Mouse (Mus musculus): ENCODE measurements around the gene Pla2g3. TPM values are rescaled to one million over a fixed set of nuclear protein-coding genes. Genes with fewer than 3 reads are reported as not detected.

Gene Pla2g3
- total RNA-seq, 2 experiments from 2014 or later: 0.28 TPM; not detected in 1

DNA sequence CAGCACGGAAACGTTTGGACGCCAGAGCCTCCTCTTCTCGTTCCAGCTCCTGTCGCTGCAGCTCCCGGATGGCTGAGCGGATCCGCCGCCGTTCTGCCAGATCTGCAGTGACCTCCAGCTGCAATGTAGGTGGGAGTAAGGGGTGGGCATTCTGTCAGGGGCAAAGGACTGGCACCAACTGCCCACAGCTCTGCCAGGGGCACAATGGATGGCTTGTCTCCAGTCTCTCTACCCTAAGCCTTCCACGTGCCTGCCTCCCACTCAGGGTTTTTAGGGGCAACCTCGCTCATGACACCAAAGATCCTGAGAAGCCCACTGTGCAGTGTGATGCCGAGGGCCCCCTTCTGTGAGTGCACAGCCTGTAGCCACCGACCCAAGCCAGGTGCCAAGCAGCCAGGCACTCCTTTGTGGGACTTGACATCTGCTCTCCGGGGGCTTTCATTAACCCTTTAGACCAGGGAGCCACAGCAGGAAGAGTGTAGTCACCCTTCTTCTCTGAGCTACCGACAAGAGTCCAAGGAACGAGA is 45.4 kb downstream of the Pla2g3 start:
- no peak for ATAC-seq (replicated peaks; ENCODE audit: low FRiP score, low TSS enrichment, poor library complexity, severe bottlenecking)

DNA sequence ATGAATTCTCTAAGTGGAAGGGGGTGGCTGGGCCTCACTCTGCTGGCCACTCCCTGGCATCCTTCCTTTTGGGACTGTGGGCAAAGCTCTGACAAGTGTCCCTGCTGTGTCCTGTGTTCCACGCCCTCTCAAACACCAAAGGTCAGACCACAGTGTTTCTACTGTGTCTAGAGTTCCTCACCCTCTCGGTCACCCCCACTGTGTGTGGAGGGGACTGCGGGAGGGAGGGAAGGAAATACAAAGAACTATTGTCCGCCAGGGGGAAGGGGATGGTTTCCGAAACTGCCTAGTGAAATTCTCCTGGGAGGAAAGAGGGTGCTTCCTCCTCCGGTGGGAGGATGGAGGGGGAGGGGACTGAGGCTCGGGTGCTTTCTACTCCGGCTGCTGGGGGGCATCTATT is 46.9 kb downstream of the Pla2g3 start:
- peak; percentile 4; the same call in 1 of the 2 replicates for ATAC-seq (replicated peaks; ENCODE audit: low FRiP score, low TSS enrichment, poor library complexity, severe bottlenecking)

DNA sequence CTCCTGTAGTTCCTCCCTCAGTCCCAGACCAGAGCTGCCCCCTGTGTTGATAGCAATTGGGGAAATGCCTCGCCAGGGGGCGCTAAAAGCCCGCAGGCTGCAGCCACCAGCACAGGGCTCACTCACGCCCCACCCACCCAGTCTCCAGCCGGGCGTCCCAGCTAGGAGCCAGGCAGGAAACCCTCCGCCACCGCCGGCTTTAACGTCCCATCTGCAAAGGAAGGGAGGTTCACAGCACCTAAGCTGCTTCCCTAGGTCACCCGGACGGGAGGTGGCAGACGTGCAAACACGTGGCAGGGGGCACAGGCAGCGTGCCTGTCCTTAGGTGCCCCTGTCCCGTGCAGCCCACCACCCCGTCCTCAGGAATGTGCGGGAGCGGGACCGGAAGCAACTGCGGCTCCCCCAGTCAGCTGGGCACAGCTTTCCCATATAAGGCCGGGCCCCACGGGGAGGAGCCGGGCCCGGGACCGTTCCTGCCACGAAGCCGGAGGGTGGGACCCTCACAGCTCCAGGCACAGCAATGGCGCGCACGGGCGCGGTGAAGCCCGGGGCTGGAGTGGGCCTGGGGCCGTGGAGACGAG is 47.4 kb downstream of the Pla2g3 start:
- peak; percentile 72 for ATAC-seq (replicated peaks; ENCODE audit: low FRiP score, low TSS enrichment, poor library complexity, severe bottlenecking)

DNA sequence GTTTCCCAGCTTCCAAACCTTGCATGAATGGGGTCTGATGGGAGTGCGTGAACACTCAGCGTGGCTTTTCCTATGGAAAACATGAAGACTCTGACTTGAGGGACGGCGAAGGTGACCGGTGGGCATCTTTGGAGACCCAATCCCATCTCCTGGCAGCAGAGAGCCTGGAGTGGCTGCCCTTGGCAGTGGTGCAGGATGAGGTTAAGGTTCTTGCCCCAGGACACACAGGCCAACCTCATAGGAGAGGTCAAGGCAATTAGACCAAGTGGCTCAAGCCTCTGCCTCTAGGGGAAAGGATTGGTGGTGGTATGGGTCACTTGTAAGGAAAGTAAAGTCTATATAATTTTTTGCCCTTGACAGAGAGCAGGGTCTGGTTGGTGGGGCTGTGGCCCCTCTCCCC is 48.0 kb downstream of the Pla2g3 start:
- no peak for ATAC-seq (replicated peaks; ENCODE audit: low FRiP score, low TSS enrichment, poor library complexity, severe bottlenecking)

DNA sequence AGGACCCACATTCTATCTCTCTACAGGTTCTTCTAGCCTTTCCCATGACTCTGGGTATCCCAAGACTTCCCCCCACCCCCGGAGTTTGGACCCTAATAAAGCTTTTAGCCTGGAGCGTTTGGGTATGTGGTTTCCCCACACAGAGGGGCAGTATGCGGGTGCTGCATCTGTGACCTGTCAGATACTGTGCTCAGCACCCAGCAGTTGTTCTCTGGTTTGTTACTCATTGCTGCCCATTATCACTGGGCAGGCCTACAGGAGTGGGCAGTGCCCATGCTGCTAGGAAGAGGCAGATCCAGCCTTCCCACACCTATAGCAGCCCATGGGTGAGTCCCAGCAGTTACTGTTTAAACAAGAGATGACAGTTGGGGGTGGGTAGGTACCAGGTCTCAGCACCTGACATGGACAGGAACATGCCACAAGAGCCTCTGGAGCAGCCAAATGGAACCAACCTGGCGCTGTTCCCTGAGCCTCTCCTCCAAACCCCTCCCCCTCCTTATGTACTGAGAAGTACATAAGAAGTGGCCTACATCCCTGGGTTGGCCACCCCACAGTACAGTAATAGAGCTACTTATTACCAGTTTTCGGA is 48.8 kb downstream of the Pla2g3 start:
- ATAC-seq (replicated peaks; ENCODE audit: low FRiP score, low TSS enrichment, poor library complexity, severe bottlenecking): no peak

DNA sequence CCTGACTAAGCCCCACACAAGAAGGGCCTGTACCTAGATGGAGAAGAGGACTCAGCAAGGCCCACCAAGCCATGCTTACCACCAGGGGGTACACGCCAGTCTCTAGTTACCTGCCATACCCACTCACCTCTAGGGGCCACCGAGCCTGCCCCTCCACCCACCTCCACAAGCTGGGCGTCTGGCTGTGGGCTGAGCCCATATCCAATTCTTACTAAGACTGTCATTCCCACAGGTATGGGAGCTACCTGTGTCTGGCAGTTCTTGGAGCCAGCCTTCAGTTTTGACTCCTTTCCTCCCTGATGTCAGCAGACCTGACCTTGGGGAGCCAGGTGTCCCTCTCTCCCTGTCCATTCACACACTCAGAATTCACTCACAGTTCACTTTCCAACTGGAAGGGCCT is 49.6 kb downstream of the Pla2g3 start:
- ATAC-seq (replicated peaks; ENCODE audit: low FRiP score, low TSS enrichment, poor library complexity, severe bottlenecking): no peak

DNA sequence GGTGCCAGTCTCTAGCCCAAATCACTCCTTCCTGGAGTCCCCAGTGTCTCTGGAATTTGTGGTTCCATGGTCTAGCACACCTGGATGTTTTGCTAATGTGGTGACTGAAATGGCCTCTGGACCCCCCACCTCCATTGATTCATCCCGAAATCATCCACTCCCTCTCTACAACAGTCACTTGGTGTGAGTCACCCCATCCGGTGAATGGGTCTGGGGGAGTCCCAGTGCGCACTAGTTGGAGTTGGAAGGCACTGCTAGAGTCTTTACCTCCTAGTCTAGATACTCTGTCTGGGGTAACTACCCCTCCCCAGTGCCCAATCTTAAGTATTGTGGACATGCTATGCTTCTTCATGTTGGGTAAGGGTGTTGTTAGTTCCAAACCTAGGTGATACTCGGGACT is 50.3 kb downstream of the Pla2g3 start:
- no peak for ATAC-seq (replicated peaks; ENCODE audit: low FRiP score, low TSS enrichment, poor library complexity, severe bottlenecking)

DNA sequence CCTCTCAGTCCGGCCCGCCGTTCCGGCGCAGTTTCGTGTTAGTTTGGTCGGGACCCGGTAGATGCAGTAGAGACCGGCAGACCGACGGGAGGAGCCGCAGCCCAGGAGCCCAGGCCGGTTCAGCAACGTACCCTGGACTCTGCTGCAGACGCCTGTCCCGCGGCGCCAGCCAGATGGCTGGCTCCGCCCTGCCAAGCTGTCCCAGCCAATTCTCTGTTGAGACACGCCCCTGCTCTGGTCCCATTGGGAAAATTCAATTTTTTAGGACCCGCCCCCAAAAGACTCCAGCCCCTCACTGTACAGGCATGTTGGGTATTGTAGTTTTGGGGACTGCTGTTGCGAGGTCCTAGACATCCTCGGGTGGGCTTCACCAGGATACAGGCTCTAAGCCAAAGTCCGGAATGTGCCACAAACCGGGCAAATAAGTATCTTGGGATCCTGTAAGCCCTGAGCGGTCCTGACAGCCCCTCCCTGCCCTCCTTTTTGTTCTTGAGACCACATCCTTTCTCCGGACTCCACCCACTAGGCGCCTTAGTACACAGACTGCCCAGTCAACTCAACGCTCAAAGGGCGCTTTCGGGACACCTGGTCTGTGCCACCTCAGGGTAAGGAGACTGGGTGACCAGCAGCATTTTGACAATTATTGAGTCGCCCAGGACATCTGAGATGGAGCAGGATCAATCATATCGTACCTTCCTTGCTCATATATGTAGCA is 51.2 kb downstream of the Pla2g3 start:
- ATAC-seq (replicated peaks; ENCODE audit: low FRiP score, low TSS enrichment, poor library complexity, severe bottlenecking): peak; percentile 83

DNA sequence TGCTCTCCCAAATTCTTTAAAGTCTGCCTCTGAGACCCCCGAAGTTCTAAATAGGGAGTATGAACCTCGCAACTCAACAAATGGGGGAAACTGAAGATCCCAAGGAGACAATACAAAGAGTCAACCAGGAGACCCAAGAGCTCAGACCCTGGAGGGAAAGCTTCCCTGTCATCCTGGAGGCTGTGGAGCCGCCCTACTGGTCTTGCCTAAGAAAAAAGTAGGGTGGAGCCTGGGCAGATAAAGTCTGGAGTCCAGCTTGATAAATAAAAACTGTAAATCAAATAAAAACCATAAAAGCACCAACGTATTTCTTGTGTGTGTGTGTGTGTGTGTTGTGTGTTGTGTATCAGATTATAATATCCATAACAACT is 51.7 kb downstream of the Pla2g3 start:
- ATAC-seq (replicated peaks; ENCODE audit: low FRiP score, low TSS enrichment, poor library complexity, severe bottlenecking): no peak

DNA sequence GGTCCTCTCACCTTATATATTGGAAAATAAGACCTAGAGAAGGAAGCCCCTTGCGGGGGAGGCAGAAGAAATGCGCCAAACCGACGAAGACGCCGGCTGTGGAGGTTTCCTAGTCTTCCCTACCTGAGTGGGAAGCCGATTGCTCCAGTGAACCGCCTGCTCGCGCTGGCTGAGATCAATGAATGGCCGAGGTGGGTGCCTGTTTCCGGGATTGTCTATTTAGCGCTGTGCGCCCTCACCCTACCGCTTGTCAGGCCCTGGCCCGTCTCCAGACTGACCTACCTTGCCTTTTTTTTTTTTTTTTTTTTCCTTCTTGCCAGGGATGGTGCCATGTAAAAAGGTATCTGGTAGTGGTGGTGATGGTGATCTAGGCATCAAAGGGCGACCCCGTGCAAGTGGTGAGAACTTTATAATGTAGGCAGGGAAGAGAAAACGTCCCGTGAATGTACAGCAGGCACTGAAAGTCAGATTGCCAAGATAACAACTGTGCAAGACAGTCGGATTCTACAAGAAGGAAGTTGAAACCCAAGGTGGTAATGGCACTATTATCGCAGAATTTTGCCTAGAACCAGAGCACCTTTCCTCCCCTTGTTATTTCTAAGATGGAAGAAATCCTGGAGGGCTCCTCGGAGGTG is 52.5 kb downstream of the Pla2g3 start, which contains the start of gene Smtn:
TSS of gene Smtn (minus strand) at position 162 of the 635 bp plus-strand sequence.
- no peak for ATAC-seq (replicated peaks; ENCODE audit: low FRiP score, low TSS enrichment, poor library complexity, severe bottlenecking)

DNA sequence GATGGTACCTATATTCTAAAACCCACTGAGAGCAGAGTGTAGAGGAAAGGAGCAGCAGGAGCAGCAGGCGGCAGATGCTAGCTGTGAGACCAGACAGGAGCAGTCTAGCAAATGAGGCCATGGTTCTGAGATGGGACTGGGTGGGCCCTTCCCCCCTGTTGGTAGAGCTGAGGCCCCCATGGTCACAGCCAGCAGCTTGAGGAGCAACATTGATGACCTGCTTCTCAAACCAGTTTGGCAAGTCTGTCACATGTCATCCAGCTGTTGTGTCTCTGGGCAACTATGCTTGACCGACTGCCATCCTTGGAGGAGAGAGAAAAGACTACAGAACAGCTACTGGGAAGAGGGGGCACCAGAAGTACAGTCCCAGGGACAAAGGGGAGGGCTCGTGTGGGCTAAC is 53.8 kb downstream of the Pla2g3 start:
- no peak for ATAC-seq (replicated peaks; ENCODE audit: low FRiP score, low TSS enrichment, poor library complexity, severe bottlenecking)

DNA sequence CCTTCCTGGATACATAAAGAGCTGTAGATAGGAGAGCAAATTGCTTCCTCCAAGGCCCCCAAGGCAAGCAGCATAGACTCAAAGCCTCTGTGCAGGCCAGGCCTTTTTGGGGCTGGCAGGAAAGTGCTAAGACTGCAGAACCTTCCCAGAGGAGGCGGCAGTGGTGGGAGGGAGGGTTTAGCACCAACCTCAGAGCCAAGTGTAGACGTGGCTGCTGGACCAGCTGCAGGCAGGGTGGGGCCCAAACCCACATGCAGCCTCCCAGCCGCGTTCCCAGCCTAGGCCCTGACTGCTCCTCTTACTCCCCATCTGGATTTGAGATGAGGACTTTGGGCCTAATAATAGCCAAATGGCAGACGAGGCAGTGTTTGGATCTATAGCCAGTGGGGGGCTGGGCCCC is 54.9 kb downstream of the Pla2g3 start:
- no peak for ATAC-seq (replicated peaks; ENCODE audit: low FRiP score, low TSS enrichment, poor library complexity, severe bottlenecking)

DNA sequence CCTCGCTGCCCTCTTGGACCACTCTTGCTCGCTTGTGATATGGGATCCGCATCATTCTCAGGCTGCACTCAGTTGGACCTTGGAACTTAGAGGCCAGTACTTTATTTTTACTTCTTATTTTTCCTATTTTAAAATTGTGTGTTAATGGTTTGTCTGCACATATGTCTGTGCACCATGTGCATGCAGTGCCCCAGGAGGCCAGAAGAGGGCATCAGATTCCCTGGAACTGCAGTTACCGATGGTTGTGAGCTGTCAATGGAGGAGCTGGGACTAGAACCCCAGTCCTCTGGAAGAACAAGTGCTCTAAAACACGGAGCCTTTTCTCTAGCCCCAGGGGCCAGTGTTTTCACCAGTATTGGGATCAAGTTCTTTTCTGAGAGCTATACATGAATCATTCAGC is 56.3 kb downstream of the Pla2g3 start:
- ATAC-seq (replicated peaks; ENCODE audit: low FRiP score, low TSS enrichment, poor library complexity, severe bottlenecking): no peak

DNA sequence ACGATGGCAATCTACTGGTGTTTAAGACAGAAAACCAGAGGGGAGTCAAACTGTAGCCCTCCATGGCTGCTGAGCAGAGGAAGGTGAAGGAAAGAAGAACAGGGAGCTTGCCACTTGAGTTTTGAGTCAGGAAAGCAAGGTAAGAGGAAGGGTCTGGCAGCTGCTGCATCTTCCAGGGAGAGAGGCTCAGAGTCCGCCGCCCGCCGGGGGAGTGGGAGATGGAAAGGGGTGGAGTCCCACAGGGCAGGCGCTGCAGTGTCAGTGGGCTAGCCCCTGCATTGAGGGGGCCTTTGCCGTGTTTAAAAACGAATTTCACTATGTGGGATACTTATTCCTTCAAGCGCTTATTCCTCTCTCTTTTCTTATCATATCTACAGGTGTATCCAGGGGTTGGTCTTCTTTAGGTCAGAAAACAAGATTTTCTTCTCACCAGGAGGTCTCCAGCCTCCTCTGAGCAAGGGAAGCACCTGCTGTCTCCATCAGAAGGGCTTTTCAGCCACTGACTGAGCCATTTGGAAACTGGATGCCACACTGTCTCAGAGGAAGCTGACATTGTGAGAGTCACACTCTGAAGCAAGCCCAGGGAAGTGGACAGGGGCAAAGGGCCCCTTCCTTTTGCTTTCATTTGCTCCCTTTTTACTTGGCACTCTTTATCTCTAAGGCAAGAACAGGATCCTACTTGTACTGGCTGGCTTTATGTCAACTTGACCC is 57.6 kb downstream of the Pla2g3 start:
- no peak for ATAC-seq (replicated peaks; ENCODE audit: low FRiP score, low TSS enrichment, poor library complexity, severe bottlenecking)

DNA sequence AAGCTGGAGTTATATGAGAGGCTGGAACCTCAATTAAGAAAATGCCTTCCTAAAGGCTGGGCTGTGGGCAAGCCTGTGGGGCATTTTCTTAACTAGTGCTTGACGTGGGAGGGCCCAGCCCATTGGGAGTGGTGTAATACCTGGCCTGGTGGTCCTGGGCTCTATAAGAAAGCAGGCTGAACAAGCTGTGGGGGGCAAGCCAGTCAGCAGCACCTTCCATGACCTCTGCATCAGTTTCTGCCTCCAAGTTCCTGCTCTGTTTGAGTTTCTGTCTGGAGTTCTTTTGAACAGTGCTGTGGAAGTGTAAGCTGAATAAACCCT is 58.1 kb downstream of the Pla2g3 start:
- ATAC-seq (replicated peaks; ENCODE audit: low FRiP score, low TSS enrichment, poor library complexity, severe bottlenecking): no peak

DNA sequence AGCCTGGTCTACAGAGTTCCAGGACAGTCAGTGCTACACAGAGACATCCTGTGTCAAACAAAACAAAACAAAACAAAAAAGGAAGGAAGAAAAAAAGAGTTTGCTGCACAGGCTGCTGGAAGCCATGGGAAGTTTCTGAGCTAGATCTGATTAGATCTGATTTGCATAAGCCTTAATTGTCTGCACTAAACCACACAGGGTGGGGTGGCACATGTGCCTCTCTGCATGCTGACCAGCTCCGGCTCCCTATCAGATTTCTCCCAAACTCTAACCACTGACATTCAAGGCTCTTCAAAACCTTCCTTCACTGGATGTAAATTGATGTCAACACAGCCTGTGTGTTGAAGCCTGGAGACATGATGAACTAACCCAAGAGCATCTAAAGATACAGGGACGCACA is 59.0 kb downstream of the Pla2g3 start:
- no peak; the same call in 1 of the 2 replicates for ATAC-seq (replicated peaks; ENCODE audit: low FRiP score, low TSS enrichment, poor library complexity, severe bottlenecking)

DNA sequence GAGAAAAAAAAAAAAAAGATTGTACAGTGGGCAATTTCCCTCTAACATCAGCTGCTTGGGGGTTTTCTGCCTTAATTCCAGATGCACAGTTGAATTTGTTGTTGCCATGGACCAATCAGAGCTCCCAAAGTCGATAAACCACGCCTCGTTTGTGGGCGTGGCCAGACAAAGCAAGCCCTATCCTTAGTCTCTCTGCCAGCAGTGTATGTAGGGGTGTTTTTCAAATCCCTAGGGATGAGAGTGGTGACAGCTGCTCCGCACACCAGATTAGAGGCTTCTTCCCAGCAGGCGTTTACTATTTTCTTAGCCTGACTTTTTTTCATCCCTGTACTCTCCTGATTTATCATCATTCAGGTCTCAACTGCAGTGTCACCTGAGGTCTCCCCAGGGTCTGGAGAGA is 59.9 kb downstream of the Pla2g3 start:
- ATAC-seq (replicated peaks; ENCODE audit: low FRiP score, low TSS enrichment, poor library complexity, severe bottlenecking): no peak

DNA sequence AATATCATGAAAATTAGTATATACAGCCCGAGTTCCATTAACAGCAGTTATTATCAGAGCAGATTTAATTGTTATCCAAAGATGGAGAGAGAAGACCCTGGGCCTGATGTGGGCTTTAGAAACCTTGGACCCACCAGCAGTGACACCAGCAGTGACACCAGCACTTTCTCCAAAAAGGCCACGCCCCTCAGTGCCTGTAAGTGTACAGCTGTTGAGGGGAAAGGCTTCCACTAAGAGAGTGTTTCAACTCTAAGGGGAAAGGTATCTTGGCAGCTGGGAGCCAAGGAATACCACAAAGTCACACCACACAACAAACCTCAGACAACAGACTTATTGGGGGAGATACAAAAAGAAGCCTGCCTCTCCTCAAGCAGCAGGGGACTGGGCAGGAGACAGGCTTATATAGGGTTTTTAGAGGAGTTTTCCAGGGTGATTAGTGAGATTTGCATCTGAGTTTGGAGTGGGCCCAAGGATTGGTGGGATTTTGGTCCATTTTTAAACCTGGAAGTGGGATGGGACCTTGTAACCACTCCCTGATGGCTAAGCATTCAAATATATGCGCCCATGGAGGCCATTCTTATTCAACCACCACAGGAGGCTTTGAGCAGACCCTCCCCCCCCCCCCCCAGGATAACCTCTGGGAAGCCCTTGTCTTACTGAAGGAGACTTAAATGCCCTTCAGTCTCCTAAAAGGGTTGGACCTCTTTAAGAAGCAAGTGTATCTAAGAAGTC is 60.6 kb downstream of the Pla2g3 start:
- no peak for ATAC-seq (replicated peaks; ENCODE audit: low FRiP score, low TSS enrichment, poor library complexity, severe bottlenecking)

Measured in megakaryocyte-erythroid progenitor cell, adult 5-6 weeks (primary cell).